Mouse (Mus musculus) gastrocnemius, adult 2 months (tissue): ENCODE measurements around the gene Iqcc. TPM values are rescaled to one million over a fixed set of nuclear protein-coding genes. Genes with fewer than 3 reads are reported as not detected.

Source experiments
- DNase-seq: peaks from one replicate; pipeline ENCODE4 v3.0.0; 2022
- H3K27ac ChIP-seq: fragments of 200-600 bp; 2 replicates; pipeline ENCODE4 v1.8.1; 2022; ENCODE audit warnings: mild to moderate bottlenecking
- H3K4me3 ChIP-seq: fragments of 200-600 bp; 2 replicates; pipeline ENCODE4 v1.8.1; 2022; ENCODE audit warnings: mild to moderate bottlenecking, moderate library complexity
- CTCF ChIP-seq: fragments of 200-600 bp; IDR thresholded peaks from 2 replicates; pipeline ENCODE4 v1.8.1; 2022; ENCODE audit warnings: antibody characterized with exemption, mild to moderate bottlenecking, moderate library complexity
- intact Hi-C: fragments of 180-260 bp; cut with DNase I; formaldehyde crosslinking; loops from one replicate; pipeline ENCODE4 v1.15.1; 2025
- total RNA-seq, 2 experiments: library from RNA; stranded (reverse); gene quantifications; 2 replicates each; pipeline ENCODE4 v1.2.3; 2021

Gene Iqcc
- total RNA-seq, 2 experiments from 2014 or later = 9.0 to 10.8 TPM

DNA sequence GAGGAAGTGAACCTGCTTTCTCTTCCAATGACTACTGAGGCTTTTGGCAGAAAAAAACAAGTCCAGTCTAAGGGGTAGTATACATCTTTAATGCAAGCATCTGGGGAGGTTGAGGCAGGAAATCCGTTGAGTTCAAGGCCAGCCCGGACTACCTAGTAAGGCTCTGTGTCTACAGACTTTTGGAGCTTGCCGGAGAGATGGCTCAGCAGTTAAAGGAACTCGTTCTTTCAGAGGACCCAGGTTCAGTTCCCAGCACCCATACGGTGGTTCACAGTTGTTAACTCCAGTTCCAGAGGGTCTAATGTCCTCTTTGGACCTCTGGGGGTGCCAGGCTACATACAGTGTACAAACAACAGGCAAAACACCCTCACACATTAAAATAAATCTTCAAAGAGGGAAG is 868 bp downstream of the Iqcc start:
- Histone ChIP-seq H3K27ac (peak overlapping the region; percentile 96), H3K4me3 (peak overlapping the region; percentile 79)
- no peak for TF ChIP-seq CTCF
- no peak for DNase-seq
- intact Hi-C loops = no loop called here

DNA sequence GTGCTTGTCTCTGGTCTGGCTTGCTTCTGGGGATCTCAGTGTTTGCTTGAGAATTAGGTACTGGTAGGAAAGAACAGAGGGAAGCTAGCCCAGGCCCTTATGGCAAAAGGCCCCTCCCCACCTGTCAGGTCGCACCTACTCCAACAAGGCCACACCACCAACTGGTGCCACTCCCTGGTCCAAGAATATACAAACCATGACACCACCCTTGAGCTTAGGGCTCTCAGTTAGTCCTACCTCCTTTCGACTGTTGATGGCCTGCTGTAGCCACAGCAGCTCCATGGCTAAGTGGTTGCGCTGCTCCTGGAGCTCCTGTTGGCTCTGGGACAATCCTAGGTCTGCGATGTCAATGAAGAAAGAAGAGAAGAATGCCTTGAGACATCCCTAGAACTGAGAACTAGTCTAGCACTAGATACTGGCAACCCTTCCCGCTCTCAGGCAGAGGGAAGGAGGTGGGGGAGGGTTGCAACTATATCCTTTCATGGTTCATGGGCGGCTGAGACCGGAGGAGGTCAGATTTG is 1.7 kb downstream of the Iqcc start:
- Histone ChIP-seq H3K27ac (no peak overlapping the region), H3K4me3 (no peak overlapping the region)
- no peak for DNase-seq
- TF ChIP-seq CTCF = no peak
- intact Hi-C loops = no loop called here

GRCm38 (mm10) chr4:129616631-129617030 is 2.3 kb downstream of the Iqcc start:
- intact Hi-C loops = no loop called here
- no peak overlapping the region for H3K4me3 ChIP-seq
- no peak overlapping the region for H3K27ac ChIP-seq
- no peak for TF ChIP-seq CTCF
- no peak for DNase-seq

DNA sequence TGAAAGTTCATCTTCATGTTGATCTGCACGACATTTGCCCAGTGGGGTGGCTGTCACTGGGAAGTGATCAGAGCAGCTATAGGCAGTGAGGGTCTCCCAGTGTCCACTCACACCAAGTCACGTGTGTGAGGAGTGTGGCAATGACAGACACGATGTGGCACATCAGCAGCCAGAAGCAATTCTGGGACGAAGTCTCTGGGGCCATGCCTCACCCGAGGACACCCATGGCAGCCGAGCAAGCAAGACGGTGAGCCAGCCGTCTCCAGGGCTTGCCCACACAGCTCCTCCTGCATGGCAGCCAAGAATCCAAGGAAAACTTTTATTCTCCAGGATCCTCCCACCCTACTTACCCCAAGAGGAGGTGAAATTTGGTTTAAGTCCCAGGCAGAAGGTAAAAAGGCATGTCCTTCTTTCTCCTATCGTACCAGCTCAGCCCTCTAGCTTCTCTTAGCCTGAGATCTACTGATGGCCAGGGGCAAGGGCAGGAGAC is 3.1 kb downstream of the Iqcc start:
- Histone ChIP-seq H3K27ac (peak overlapping the region; percentile 20; the same call in 1 of the 2 replicates), H3K4me3 (no peak overlapping the region)
- intact Hi-C loops = no loop called here
- DNase-seq = no peak
- TF ChIP-seq CTCF = no peak

DNA sequence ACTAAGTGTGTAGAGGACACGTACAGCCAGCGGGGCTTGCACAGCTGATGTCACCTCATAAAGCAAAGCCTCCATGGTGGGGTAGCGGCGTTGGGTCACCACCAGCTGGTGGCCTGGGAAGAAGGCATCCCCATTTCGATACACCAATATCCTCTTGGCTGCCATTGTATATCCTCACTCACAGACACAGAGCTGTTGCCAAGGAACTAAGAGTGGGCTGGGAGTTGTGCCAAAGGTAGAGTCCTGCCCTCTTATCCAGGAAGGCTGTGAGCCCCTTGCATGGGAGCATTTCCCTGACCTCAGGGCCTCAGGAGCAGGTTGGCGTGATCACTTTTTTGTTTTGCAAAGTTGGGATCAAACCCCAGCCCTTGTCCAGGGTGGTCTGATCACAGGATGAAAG is 4.8 kb downstream of the Iqcc start, which contains the start of gene Dcdc2b:
Gene Dcdc2b (minus strand): TSS at position 165 of the 400 bp plus-strand sequence.
- Histone ChIP-seq H3K27ac (no peak within 1 kb of the TSS), H3K4me3 (no peak within 1 kb of the TSS)
- no peak for DNase-seq
- no peak for TF ChIP-seq CTCF
- intact Hi-C loops = no loop called here

GRCm38 (mm10) chr4:129610472-129610871 is 8.4 kb downstream of the Iqcc start:
- Histone ChIP-seq H3K27ac (no peak overlapping the region), H3K4me3 (no peak overlapping the region)
- no peak for TF ChIP-seq CTCF
- DNase-seq = no peak
- intact Hi-C loops = no loop called here

DNA sequence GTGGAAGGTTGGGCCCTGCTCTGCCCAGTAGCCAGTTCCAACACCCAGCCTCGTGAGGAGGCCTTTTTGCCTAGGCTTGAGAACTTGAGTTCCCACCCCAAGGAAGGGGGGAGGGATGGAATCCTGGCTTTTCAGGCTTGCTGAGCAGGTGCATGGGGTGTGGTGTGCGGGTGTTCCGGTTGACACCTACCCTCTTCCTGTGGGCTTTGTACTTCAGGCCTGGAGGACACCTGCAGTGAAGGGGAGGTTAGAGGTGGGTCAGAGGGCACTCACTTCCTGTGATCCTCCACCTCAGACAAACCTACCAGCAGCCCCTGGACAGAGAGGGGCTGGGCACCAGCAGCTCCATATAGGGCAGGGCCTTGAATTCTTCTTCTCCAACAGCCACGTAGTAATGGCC is 8.9 kb downstream of the Iqcc start:
- Histone ChIP-seq H3K27ac (no peak overlapping the region), H3K4me3 (no peak overlapping the region)
- no peak for DNase-seq
- no peak for TF ChIP-seq CTCF
- intact Hi-C loops = no loop called here

- Histone ChIP-seq H3K4me3 (no peak overlapping the region), H3K27ac (no peak overlapping the region)
- TF ChIP-seq CTCF = no peak
- intact Hi-C loops = loop anchor here (2.0 to 10.0 kb wide), 4 partner anchors 24 to 114 kb away; partner anchors contain the start of genes Fam229a and Tssk3
- no peak for DNase-seq
Observed at GRCm38 (mm10) chr4:129609139-129609631, 9.7 kb downstream of the Iqcc start.

- TF ChIP-seq CTCF = peak; percentile 85
- Histone ChIP-seq H3K27ac (peak overlapping the region; percentile 59), H3K4me3 (no peak overlapping the region)
- DNase-seq = peak; percentile 83
- intact Hi-C loops = loop anchor here (2.0 to 10.0 kb wide), 4 partner anchors 24 to 114 kb away; partner anchors contain the start of genes Fam229a and Tssk3
Observed at GRCm38 (mm10) chr4:129608426-129609025, 10.4 kb downstream of the Iqcc start.

GRCm38 (mm10) chr4:129600233-129601158 is 18.4 kb downstream of the Iqcc start, which contains the start of the genes Eif3i and Tmem234:
Eif3i (minus strand) TSS chr4:129600648.
Tmem234 (plus strand) TSS chr4:129600668.
- peak; percentile 89 for DNase-seq
- Histone ChIP-seq H3K4me3 (peak within 1 kb of the TSS; percentile 96), H3K27ac (peak within 1 kb of the TSS; percentile 92)
- intact Hi-C loops = loop anchor here (1.0 to 10.0 kb wide), 2 partner anchors 40 to 106 kb away; partner anchors contain the start of genes Fam229a and Tssk3
- peak; percentile 2; the same call in 1 of the 2 replicates for TF ChIP-seq CTCF

GRCm38 (mm10) chr4:129588865-129589264 is 30.0 kb downstream of the Iqcc start:
- no peak for DNase-seq
- Histone ChIP-seq H3K27ac (no peak overlapping the region), H3K4me3 (no peak overlapping the region)
- intact Hi-C loops = no loop called here
- TF ChIP-seq CTCF = no peak

DNA sequence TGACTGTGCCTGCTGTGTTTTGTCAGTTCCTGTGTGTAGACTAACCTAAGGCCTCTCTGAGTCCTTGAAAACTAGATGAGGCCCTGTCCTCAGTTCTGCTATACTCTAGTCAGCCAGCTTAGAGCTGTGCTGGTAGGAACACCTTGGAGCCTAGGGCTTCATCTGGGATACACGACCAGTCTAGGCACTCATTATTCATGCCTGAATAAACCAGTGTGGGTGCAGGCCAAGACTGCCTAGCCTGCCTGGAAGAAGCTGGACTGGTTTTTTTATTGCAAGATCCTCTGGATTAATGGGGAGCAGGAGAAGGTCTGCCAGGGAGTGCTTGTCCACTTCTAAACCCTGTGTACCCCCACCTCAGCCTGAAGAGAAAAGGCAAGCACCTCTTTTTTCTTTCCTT is 32.0 kb downstream of the Iqcc start:
- Histone ChIP-seq H3K4me3 (no peak overlapping the region), H3K27ac (no peak overlapping the region)
- no peak for TF ChIP-seq CTCF
- no peak for DNase-seq
- intact Hi-C loops = no loop called here
